Mouse (Mus musculus) left cerebral cortex, postnatal 10 days (tissue): Measurements from ENCODE around the gene Serping1. TPM values are rescaled to one million over a fixed set of nuclear protein-coding genes. Genes with fewer than 3 reads are reported as not detected.

Experiments
- DNase-seq, 2 experiments: peaks; one replicate each; pipeline ENCODE4 v3.0.0; 2021 to 2022; ENCODE audit warnings: low spot score in 2 of 2, mixed read lengths in 1 of 2; ENCODE audit errors: extremely low spot score in 1 of 2
- intact Hi-C: fragments of 180-260 bp; cut with DNase I; formaldehyde crosslinking; loops from one replicate; pipeline ENCODE4 v1.15.1; 2025
- microRNA-seq: library from miRNA; unstranded; fragments of <30 nt; microRNA quantifications from one replicate; pipeline ENCODE4 v1.2.0, GENCODE M21; 2022
- total RNA-seq, 2 experiments: library from RNA; stranded (reverse); gene quantifications; 2 replicates each; pipeline ENCODE4 v1.2.3; 2021

Gene Serping1
- total RNA-seq, 2 experiments from 2014 or later = 4.7 to 6.9 TPM

GRCm38 (mm10) chr2:84726716-84727115 lies 48.5 kb downstream of the Serping1 start:
- DNase-seq = no peak
- intact Hi-C loops = no loop called here

GRCm38 (mm10) chr2:84725770-84726169 lies 49.5 kb downstream of the Serping1 start:
- DNase-seq = no peak
- intact Hi-C loops = no loop called here

GRCm38 (mm10) chr2:84723856-84724255 lies 51.4 kb downstream of the Serping1 start:
- intact Hi-C loops = no loop called here
- DNase-seq = no peak

- no peak for DNase-seq
- intact Hi-C loops = no loop called here
These were observed 54.1 kb downstream of the Serping1 start for GRCm38 (mm10) chr2:84721182-84721581.

GRCm38 (mm10) chr2:84720718-84721117 lies 54.5 kb downstream of the Serping1 start:
- intact Hi-C loops = no loop called here

GRCm38 (mm10) chr2:84717357-84717756 lies 57.9 kb downstream of the Serping1 start:
- intact Hi-C loops = no loop called here
- DNase-seq = no peak

More at GRCm38 (mm10) chr2:84720718-84721117, 54.5 kb downstream of the Serping1 start:
- no peak for DNase-seq

GRCm38 (mm10) chr2:84716423-84717355 lies 58.6 kb downstream of the Serping1 start:
- intact Hi-C loops = no loop called here
- DNase-seq = no peak

GRCm38 (mm10) chr2:84715562-84716361 lies 59.5 kb downstream of the Serping1 start:
- intact Hi-C loops = no loop called here
- DNase-seq = peak; percentile 87 to 93

Small RNA genes lying within 50 kb of the gene (microRNA-seq; reads per million reads assigned to microRNA genes)
- 4,657 reads per million, percentile 91 among the genes with 10 or more reads in this experiment for gene Mir130a

Other genes with a start within 250 kb of the Serping1 start
- 10 to 100 TPM; 61.3 to 64.7 TPM for gene Ctnnd1, start 124.7 kb downstream of the Serping1 start, total RNA-seq
- gene Btbd18, start 116.4 kb downstream of the Serping1 start, total RNA-seq = not detected
- 10 to 100 TPM; 71.0 to 73.0 TPM for gene Selenoh, start 104.7 kb downstream of the Serping1 start, total RNA-seq
- gene Gm28635, start 97.4 kb downstream of the Serping1 start, total RNA-seq = 10 to 100 TPM in 1 of 2 experiments, 1 to 10 TPM in 1; 6.7 to 11.1 TPM
- gene Med19, start 97.0 kb downstream of the Serping1 start, total RNA-seq = 10 to 100 TPM; 36.1 to 36.8 TPM
- gene Tmx2, start 96.3 kb downstream of the Serping1 start, total RNA-seq = 100 to 1,000 TPM; 183 to 192 TPM
- 10 to 100 TPM; 37.0 to 38.4 TPM for gene Zdhhc5, start 60.3 kb downstream of the Serping1 start, total RNA-seq
- gene Clp1, start 48.1 kb downstream of the Serping1 start, total RNA-seq = 1 to 10 TPM; 8.0 to 8.3 TPM
- 10 to 100 TPM; 21.9 to 23.2 TPM for gene Ypel4, start 41.4 kb downstream of the Serping1 start, total RNA-seq
- 1 to 10 TPM; 3.0 to 3.6 TPM for gene Gm19426, start 31.8 kb downstream of the Serping1 start, total RNA-seq
- gene Ube2l6, start 23.4 kb upstream of the Serping1 start, total RNA-seq = 1 to 10 TPM; 6.5 to 6.8 TPM
- not detected for gene Smtnl1, start 47.2 kb upstream of the Serping1 start, total RNA-seq
- gene Timm10, start 51.6 kb upstream of the Serping1 start, total RNA-seq = 10 to 100 TPM; 62.8 to 66.7 TPM
- under 1 TPM; 0.34 to 0.43 TPM for gene Slc43a1, start 63.4 kb upstream of the Serping1 start, total RNA-seq
- gene Rtn4rl2, start 111.3 kb upstream of the Serping1 start, total RNA-seq = 10 to 100 TPM; 82.1 to 83.8 TPM
- 1 to 10 TPM; 1.8 to 2.0 TPM for gene Slc43a3, start 161.1 kb upstream of the Serping1 start, total RNA-seq
- not detected for gene Prg2, start 205.0 kb upstream of the Serping1 start, total RNA-seq
- gene Prg3, start 212.8 kb upstream of the Serping1 start, total RNA-seq = not detected